Mouse (Mus musculus): ENCODE data around the gene Arrdc3.
"Not testable (repeated sequence)": the region's sequence is repeated elsewhere in the genome, so short reads cannot be mapped to it uniquely, and the experiment has no call there.

Arrdc3 gene

GRCm38 (mm10) chr13:80883190-80883589, at the start of gene Arrdc3:
Gene Arrdc3 (plus strand): TSS chr13:80883384.
- DNase-seq (ENCODE audit: low read depth, low spot score), result peak; percentile 99

GRCm38 (mm10) chr13:80862215-80862614, 21.0 kb upstream of the Arrdc3 start:
- peak; percentile 65 for DNase-seq (ENCODE audit: low read depth, low spot score)

- DNase-seq (ENCODE audit: low read depth, low spot score), result no peak
Measured at GRCm38 (mm10) chr13:80864195-80864594, 19.0 kb upstream of the Arrdc3 start.

- no peak for DNase-seq (ENCODE audit: low read depth, low spot score)
Measured at GRCm38 (mm10) chr13:80875126-80875525, 8.1 kb upstream of the Arrdc3 start.

GRCm38 (mm10) chr13:80880756-80881155, 2.4 kb upstream of the Arrdc3 start:
- no peak for DNase-seq (ENCODE audit: low read depth, low spot score)

- peak; percentile 81 for DNase-seq (ENCODE audit: low read depth, low spot score)
Measured at GRCm38 (mm10) chr13:80881722-80882500, 1.3 kb upstream of the Arrdc3 start.

GRCm38 (mm10) chr13:80882716-80883135, 458 bp upstream of the Arrdc3 start:
- DNase-seq (ENCODE audit: low read depth, low spot score), result no peak

- peak; percentile 49 for DNase-seq (ENCODE audit: low read depth, low spot score)
Measured at GRCm38 (mm10) chr13:80883649-80884376, 629 bp downstream of the Arrdc3 start.

- DNase-seq (ENCODE audit: low read depth, low spot score), result peak; percentile 93
Measured at GRCm38 (mm10) chr13:80884377-80884983, 1.3 kb downstream of the Arrdc3 start.

GRCm38 (mm10) chr13:80885103-80885833, 2.1 kb downstream of the Arrdc3 start:
- DNase-seq (ENCODE audit: low read depth, low spot score), result peak; percentile 98

- peak; percentile 99 for DNase-seq (ENCODE audit: low read depth, low spot score)
Measured at GRCm38 (mm10) chr13:80885834-80886663, 2.9 kb downstream of the Arrdc3 start.

GRCm38 (mm10) chr13:80886664-80887210, 3.6 kb downstream of the Arrdc3 start:
- peak; percentile 13 for DNase-seq (ENCODE audit: low read depth, low spot score)

GRCm38 (mm10) chr13:80887842-80888241, 4.7 kb downstream of the Arrdc3 start:
- DNase-seq (ENCODE audit: low read depth, low spot score), result no peak

- DNase-seq (ENCODE audit: low read depth, low spot score), result not testable (repeated sequence)
Measured at GRCm38 (mm10) chr13:80894928-80895327, 11.7 kb downstream of the Arrdc3 start.

- DNase-seq (ENCODE audit: low read depth, low spot score), result no peak
Measured at GRCm38 (mm10) chr13:80897411-80897810, 14.2 kb downstream of the Arrdc3 start.

- no peak for DNase-seq (ENCODE audit: low read depth, low spot score)
Measured at GRCm38 (mm10) chr13:80898095-80898494, 14.9 kb downstream of the Arrdc3 start.

GRCm38 (mm10) chr13:80899435-80900029, 16.3 kb downstream of the Arrdc3 start:
- DNase-seq (ENCODE audit: low read depth, low spot score), result no peak

- no peak for DNase-seq (ENCODE audit: low read depth, low spot score)
Measured at GRCm38 (mm10) chr13:80901432-80901831, 18.2 kb downstream of the Arrdc3 start.

- no peak for DNase-seq (ENCODE audit: low read depth, low spot score)
Measured at GRCm38 (mm10) chr13:80902796-80903195, 19.6 kb downstream of the Arrdc3 start.

- DNase-seq (ENCODE audit: low read depth, low spot score), result no peak
Measured at GRCm38 (mm10) chr13:80913361-80913760, 30.2 kb downstream of the Arrdc3 start.

Measured in mesoderm, embryonic 11.5 days (tissue).